Mouse (Mus musculus): Measurements from ENCODE around the gene Ormdl3.

DNA sequence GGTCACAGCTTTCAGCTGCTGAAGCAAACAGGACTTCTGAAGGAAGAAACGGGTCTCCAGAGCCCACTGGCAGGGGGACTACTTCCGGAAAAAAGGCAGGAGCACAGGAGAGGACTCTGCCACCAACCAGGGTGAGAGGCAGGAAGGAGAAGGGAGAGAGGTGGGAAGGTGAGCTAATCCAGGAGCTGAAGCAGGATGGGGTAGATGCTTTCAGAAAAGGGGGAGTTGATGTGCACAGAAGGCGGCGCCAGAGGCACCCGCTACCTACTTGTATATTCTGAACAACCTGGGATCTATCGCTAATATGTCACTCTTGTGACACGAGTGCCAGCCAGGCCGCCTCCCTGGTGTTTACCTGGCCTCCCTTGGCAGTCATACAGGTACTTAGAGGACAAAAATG lies 10.8 kb upstream of the Ormdl3 start, which contains the start of gene Lrrc3c:
- no peak for TF ChIP-seq CTCF (IDR thresholded peaks at IDR 0.05; ENCODE audit: extremely low read depth, insufficient read depth, low read length)
- no peak for TF ChIP-seq POLR2A (IDR thresholded peaks at IDR 0.05; ENCODE audit: extremely low read depth, insufficient read depth, low read length)
